Mouse (Mus musculus) MEL (cell line): ENCODE data around the gene Chd2. TPM values are rescaled to one million over a fixed set of nuclear protein-coding genes. Genes with fewer than 3 reads are reported as not detected.

Experiments
- DNase-seq: peaks from one replicate; pipeline ENCODE4 v3.0.0; 2011; ENCODE audit warnings: low read depth, low spot score
- H3K27ac ChIP-seq: 2 replicates; pipeline ENCODE4 v1.5.1; 2012; ENCODE audit warnings: low read depth, mild to moderate bottlenecking, control low read depth, low read length, moderate library complexity; ENCODE audit not compliant: control insufficient read depth
- H3K27me3 ChIP-seq, 2 experiments: fragments of 150-350 bp in 1 of 2; sonication (generic) in 1 of 2; 2 replicates each; pipeline ENCODE4 v1.6.1; 2012; ENCODE audit warnings: low read length in 2 of 2, mild to moderate bottlenecking in 2 of 2, improper control_type of control experiment in 1 of 2, moderate library complexity in 1 of 2; ENCODE audit not compliant: insufficient read depth in 2 of 2, control insufficient read depth in 1 of 2
- H3K36me3 ChIP-seq, 2 experiments: 2 replicates each; pipeline ENCODE4 v1.6.1; 2012 to 2014; ENCODE audit warnings: low read length in 2 of 2, improper control_type of control experiment in 1 of 2, inconsistent platforms in 1 of 2, mild to moderate bottlenecking in 1 of 2; ENCODE audit not compliant: insufficient read depth in 2 of 2, control insufficient read depth in 1 of 2
- H3K4me1 ChIP-seq, 2 experiments: fragments of 150-350 bp in 1 of 2; sonication (generic) in 1 of 2; 2 replicates each; pipeline ENCODE4 v1.6.1; 2012; ENCODE audit warnings: low read length in 2 of 2, improper control_type of control experiment in 1 of 2, mild to moderate bottlenecking in 1 of 2; ENCODE audit not compliant: insufficient read depth in 2 of 2, control insufficient read depth in 1 of 2
- H3K4me3 ChIP-seq, 2 experiments: fragments of 150-350 bp in 1 of 2; sonication (generic) in 1 of 2; 2 replicates each; pipeline ENCODE4 v1.5.1; 2012; ENCODE audit warnings: low read depth in 2 of 2, low read length in 2 of 2, mild to moderate bottlenecking in 2 of 2, moderate library complexity in 2 of 2, control low read depth in 1 of 2, improper control_type of control experiment in 1 of 2; ENCODE audit not compliant: control insufficient read depth in 1 of 2, insufficient read depth in 1 of 2
- H3K79me2 ChIP-seq: 2 replicates; pipeline ENCODE4 v1.6.1; 2012; ENCODE audit warnings: mild to moderate bottlenecking, low read length, moderate library complexity; ENCODE audit not compliant: control insufficient read depth, poor library complexity, insufficient read depth
- H3K9ac ChIP-seq: 2 replicates; pipeline ENCODE4 v1.6.1; 2012; ENCODE audit warnings: low read depth, mild to moderate bottlenecking, control low read depth, low read length, moderate library complexity; ENCODE audit not compliant: control insufficient read depth, poor library complexity, severe bottlenecking
- H3K9me3 ChIP-seq: fragments of 150-350 bp; sonication (generic); replicated peaks from 2 replicates; pipeline ENCODE4 v1.6.1; 2012; ENCODE audit warnings: mild to moderate bottlenecking, low read length, improper control_type of control experiment, moderate library complexity; ENCODE audit not compliant: insufficient read depth
- BHLHE40 ChIP-seq: IDR thresholded peaks from 2 replicates; pipeline ENCODE4 v1.6.1; 2012; ENCODE audit warnings: low read depth, mild to moderate bottlenecking, inconsistent platforms, low read length, improper control_type of control experiment, borderline replicate concordance
- CHD2 ChIP-seq: IDR thresholded peaks from 2 replicates; pipeline ENCODE4 v1.6.1; 2011; ENCODE audit warnings: low read length, improper control_type of control experiment
- EP300 ChIP-seq, 2 experiments: IDR thresholded peaks; 2 replicates each; pipeline ENCODE4 v1.6.1; 2011; ENCODE audit warnings: improper control_type of control experiment in 2 of 2, low read length in 2 of 2, low read depth in 1 of 2, mild to moderate bottlenecking in 1 of 2
- GABPA ChIP-seq: IDR thresholded peaks from 2 replicates; pipeline ENCODE4 v1.6.1; 2012; ENCODE audit warnings: low read depth, mild to moderate bottlenecking, inconsistent platforms, low read length, improper control_type of control experiment, moderate library complexity
- GATA1 ChIP-seq: IDR thresholded peaks from 2 replicates; pipeline ENCODE4 v1.6.1; 2011; ENCODE audit warnings: low read depth, low read length, improper control_type of control experiment
- JUND ChIP-seq: IDR thresholded peaks from 2 replicates; pipeline ENCODE4 v1.6.1; 2011; ENCODE audit warnings: low read depth, mild to moderate bottlenecking, improper control_type of control experiment, low read length
- KAT2A ChIP-seq: conservative IDR thresholded peaks from 2 replicates; pipeline ENCODE4 v1.6.1; 2012; ENCODE audit warnings: low read depth, low read length, improper control_type of control experiment, inconsistent platforms
- MAFK ChIP-seq: IDR thresholded peaks from 2 replicates; pipeline ENCODE4 v1.6.1; 2011; ENCODE audit warnings: low read depth, mild to moderate bottlenecking, low read length, improper control_type of control experiment, borderline replicate concordance
- MAZ ChIP-seq: IDR thresholded peaks from 2 replicates; pipeline ENCODE4 v1.6.1; 2012; ENCODE audit warnings: low read depth, mild to moderate bottlenecking, inconsistent platforms, low read length, improper control_type of control experiment
- MEF2A ChIP-seq: IDR thresholded peaks from 2 replicates; pipeline ENCODE4 v1.6.1; 2014; ENCODE audit warnings: low read depth, mild to moderate bottlenecking, inconsistent platforms, low read length, improper control_type of control experiment; ENCODE audit not compliant: poor library complexity, insufficient replicate concordance, severe bottlenecking; ENCODE audit errors: extremely low read depth
- MXI1 ChIP-seq: IDR thresholded peaks from 2 replicates; pipeline ENCODE4 v1.6.1; 2011; ENCODE audit warnings: mild to moderate bottlenecking, low read depth, low read length, improper control_type of control experiment
- MYC ChIP-seq: IDR thresholded peaks from 2 replicates; pipeline ENCODE4 v1.6.1; 2011; ENCODE audit warnings: low read depth, mild to moderate bottlenecking, low read length, improper control_type of control experiment, moderate library complexity
- NELFE ChIP-seq: IDR thresholded peaks from 2 replicates; pipeline ENCODE4 v1.6.1; 2011; ENCODE audit warnings: low read depth, low read length, improper control_type of control experiment
- NRF1 ChIP-seq: IDR thresholded peaks from 2 replicates; pipeline ENCODE4 v1.6.1; 2014; ENCODE audit warnings: low read depth, mild to moderate bottlenecking, inconsistent platforms, low read length, improper control_type of control experiment, moderate library complexity; ENCODE audit not compliant: poor library complexity, insufficient read depth, severe bottlenecking
- POLR2A ChIP-seq, 2 experiments: IDR thresholded peaks; 2 replicates each; pipeline ENCODE4 v1.6.1; 2011 to 2012; ENCODE audit warnings: low read length in 2 of 2, mild to moderate bottlenecking in 2 of 2, control low read depth in 1 of 2, improper control_type of control experiment in 1 of 2, low read depth in 1 of 2, moderate library complexity in 1 of 2; ENCODE audit not compliant: control insufficient read depth in 1 of 2, insufficient read depth in 1 of 2, poor library complexity in 1 of 2
- POLR2AphosphoS5 ChIP-seq: IDR thresholded peaks from 2 replicates; pipeline ENCODE4 v1.6.1; 2012; ENCODE audit warnings: low read depth, borderline replicate concordance, mild to moderate bottlenecking, inconsistent platforms, low read length, moderate library complexity, mixed read lengths
- RAD21 ChIP-seq: IDR thresholded peaks from 2 replicates; pipeline ENCODE4 v1.6.1; 2011; ENCODE audit warnings: mild to moderate bottlenecking, low read depth, low read length, improper control_type of control experiment
- RCOR1 ChIP-seq: IDR thresholded peaks from 2 replicates; pipeline ENCODE4 v1.6.1; 2012; ENCODE audit warnings: low read depth, mild to moderate bottlenecking, inconsistent platforms, low read length, improper control_type of control experiment
- TAL1 ChIP-seq: IDR thresholded peaks from 2 replicates; pipeline ENCODE4 v1.6.1; 2012; ENCODE audit warnings: mild to moderate bottlenecking, inconsistent platforms, low read length, moderate library complexity, mixed read lengths
- TBP ChIP-seq: IDR thresholded peaks from 2 replicates; pipeline ENCODE4 v1.8.0; 2011; ENCODE audit warnings: low read depth, low read length, improper control_type of control experiment
- TCF12 ChIP-seq: IDR thresholded peaks from 2 replicates; pipeline ENCODE4 v1.6.1; 2014; ENCODE audit warnings: low read depth, mild to moderate bottlenecking, inconsistent platforms, low read length, improper control_type of control experiment, moderate library complexity
- UBTF ChIP-seq: IDR thresholded peaks from 2 replicates; pipeline ENCODE4 v1.6.1; 2012; ENCODE audit warnings: low read depth, mild to moderate bottlenecking, inconsistent platforms, low read length, improper control_type of control experiment, moderate library complexity, borderline replicate concordance; ENCODE audit not compliant: insufficient read depth
- USF1 ChIP-seq: IDR thresholded peaks from 2 replicates; pipeline ENCODE4 v1.6.1; 2014; ENCODE audit warnings: low read depth, mild to moderate bottlenecking, inconsistent platforms, low read length, improper control_type of control experiment, moderate library complexity
- ZC3H11A ChIP-seq: IDR thresholded peaks from 2 replicates; pipeline ENCODE4 v1.6.1; 2012; ENCODE audit warnings: low read depth, mild to moderate bottlenecking, inconsistent platforms, low read length, improper control_type of control experiment
- ZKSCAN1 ChIP-seq: IDR thresholded peaks from 2 replicates; pipeline ENCODE4 v1.6.1; 2012; ENCODE audit warnings: low read depth, mild to moderate bottlenecking, inconsistent platforms, low read length, improper control_type of control experiment, moderate library complexity
- ZNF384 ChIP-seq: IDR thresholded peaks from 2 replicates; pipeline ENCODE4 v1.6.1; 2012; ENCODE audit warnings: low read depth, mild to moderate bottlenecking, inconsistent platforms, low read length, improper control_type of control experiment
- polyA plus RNA-seq, 2 experiments: library from polyadenylated mRNA; stranded (reverse) in 1 of 2; unstranded in 1 of 2; fragments of >175 nt in 1 of 2; fragments of >200 nt in 1 of 2; gene quantifications; 2 replicates each; pipeline versions ENCODE4 v1.2.1 to v1.2.4; 2012; ENCODE audit warnings: low replicate concordance in 2 of 2, low read depth in 1 of 2; ENCODE audit not compliant: insufficient read length in 2 of 2, insufficient read depth in 1 of 2, missing spikeins in 1 of 2
- total RNA-seq: library from RNA; depleted of rRNA; stranded (reverse); fragments of 300-350 nt; gene quantifications from 2 replicates; pipeline ENCODE4 v1.2.3, GENCODE M21; 2012

Gene Chd2
- total and polyA plus RNA-seq, 3 experiments, result 9.9 to 275 (median 21.4) TPM

- Histone ChIP-seq H3K36me3 (peaks cover 0 to 10% of the 10 kb centered on the region in 2 experiments; a peak in 2 of 4 replicates), H3K79me2 (no peaks in the 10 kb centered on the region), H3K27ac (no peak overlapping the region), H3K9me3 (no peaks in the 10 kb centered on the region), H3K4me1 (no peaks in the 10 kb centered on the region), H3K27me3 (no peaks in the 10 kb centered on the region), H3K4me3 (no peak overlapping the region), H3K9ac (no peak overlapping the region)
- no peak for TF ChIP-seq UBTF
- no peak for TF ChIP-seq MAZ
- TF ChIP-seq ZC3H11A, result no peak
- TF ChIP-seq KAT2A, result no peak
- TF ChIP-seq NELFE, result no peak
- TF ChIP-seq TBP, result no peak
- TF ChIP-seq GABPA, result no peak
- no peak for TF ChIP-seq GATA1
- no peak for TF ChIP-seq POLR2AphosphoS5
- TF ChIP-seq CHD2, result no peak
- TF ChIP-seq POLR2A (IDR thresholded peaks at IDR 0.05; ENCODE audit: control insufficient read depth in 1 of 2, insufficient read depth in 1 of 2, low read depth in 1 of 2, low read length in 2 of 2, poor library complexity in 1 of 2), result no peak
- TF ChIP-seq ZNF384, result no peak
- no peak for TF ChIP-seq JUND
- no peak for TF ChIP-seq MEF2A
- no peak for TF ChIP-seq MYC
- no peak for TF ChIP-seq NRF1
- TF ChIP-seq USF1, result no peak
- DNase-seq, result no peak
Observed at GRCm38 (mm10) chr7:73428525-73428924, 113.1 kb downstream of the Chd2 start.

GRCm38 (mm10) chr7:73427794-73428193 is 113.8 kb downstream of the Chd2 start:
- H3K9ac ChIP-seq, result no peak overlapping the region
- TF ChIP-seq POLR2A (IDR thresholded peaks at IDR 0.05; ENCODE audit: control insufficient read depth in 1 of 2, insufficient read depth in 1 of 2, low read depth in 1 of 2, low read length in 2 of 2, poor library complexity in 1 of 2) (no peak), EP300 (IDR thresholded peaks at IDR 0.05; ENCODE audit: low read depth in 1 of 2, low read length in 2 of 2) (no peak), TAL1 (no peak), KAT2A (no peak), RAD21 (no peak), MYC (no peak), MAFK (no peak), MXI1 (no peak), ZKSCAN1 (no peak), RCOR1 (no peak), BHLHE40 (no peak), TCF12 (no peak)
- TF ChIP-seq, all 39 proteins: peak for 0
- Histone ChIP-seq H3K4me3 (no peak overlapping the region), H3K27ac (no peak overlapping the region), H3K27me3 (no peaks in the 10 kb centered on the region), H3K4me1 (no peaks in the 10 kb centered on the region), H3K9me3 (no peaks in the 10 kb centered on the region), H3K79me2 (no peaks in the 10 kb centered on the region), H3K36me3 (peaks cover 0 to 8% of the 10 kb centered on the region in 2 experiments; a peak in 2 of 4 replicates)
- no peak for DNase-seq
